Mouse (Mus musculus): ENCODE results near the gene Ttc28.

DNA sequence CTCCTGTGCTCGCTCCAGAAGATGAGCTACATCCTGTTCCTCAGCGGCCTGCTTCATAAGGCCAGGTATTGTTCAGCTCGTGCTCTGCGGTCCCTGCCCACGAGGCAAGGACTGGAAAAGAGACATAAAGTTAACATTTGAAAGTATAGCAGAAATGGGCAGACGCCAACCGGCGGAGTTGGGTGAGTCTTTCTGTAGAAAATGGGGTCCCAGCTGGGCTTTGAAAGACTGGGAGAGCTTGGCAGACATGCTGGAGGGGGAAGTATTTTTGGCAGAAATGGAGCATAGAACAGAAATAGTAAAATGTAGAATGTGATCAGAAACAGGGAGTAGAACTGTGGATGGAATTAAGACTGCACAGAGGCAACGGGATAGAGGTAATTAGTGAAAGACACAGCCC is 149.3 kb downstream of the Ttc28 start:
- no peak for TF ChIP-seq POLR2A (IDR thresholded peaks at IDR 0.05; ENCODE audit: borderline replicate concordance, insufficient read depth, low read length)
- no peak for TF ChIP-seq CTCF (IDR thresholded peaks at IDR 0.05; ENCODE audit: borderline replicate concordance, insufficient read depth, low read depth, low read length)
